Mouse (Mus musculus): Measurements from ENCODE around the gene Usp39. TPM values are rescaled to one million over a fixed set of nuclear protein-coding genes. Genes with fewer than 3 reads are reported as not detected.

Usp39 gene
- total RNA-seq, 1 experiment: 76.9 TPM

GRCm38 (mm10) chr6:72389471-72389940 is 44.5 kb upstream of the Usp39 start:
- Histone ChIP-seq H3K9me3 (ENCODE audit: control insufficient read depth, insufficient read depth, low read depth, low read length) (no peaks in the 10 kb centered on the region), H3K9ac (ENCODE audit: insufficient read depth, low read depth, low read length, poor library complexity, severe bottlenecking) (peak overlapping the region; percentile 72), H3K36me3 (ENCODE audit: control insufficient read depth, insufficient read depth, low read length, poor library complexity, severe bottlenecking) (no peaks in the 10 kb centered on the region), H3K4me3 (ENCODE audit: insufficient read depth in 1 of 2, low read depth in 1 of 2, low read length in 2 of 2, poor library complexity in 1 of 2, severe bottlenecking in 1 of 2) (peak overlapping the region; percentile 67 to 89), H3K27ac (ENCODE audit: insufficient read depth, low read depth, low read length, poor library complexity, severe bottlenecking) (no peak overlapping the region), H3K4me1 (ENCODE audit: control insufficient read depth in 2 of 2, insufficient read depth in 2 of 2, low read length in 2 of 2, poor library complexity in 1 of 2) (peaks cover 3 to 4% of the 10 kb centered on the region in 2 experiments; a peak in 1 of 4 replicates)
- TF ChIP-seq ZC3H11A (IDR thresholded peaks at IDR 0.05; ENCODE audit: borderline replicate concordance, low read depth, low read length) (no peak), MAFK (IDR thresholded peaks at IDR 0.05; ENCODE audit: insufficient read depth, low read depth, low read length) (no peak), HCFC1 (IDR thresholded peaks at IDR 0.05; ENCODE audit: borderline replicate concordance, insufficient read depth, low read length) (no peak), CHD2 (IDR thresholded peaks at IDR 0.05; ENCODE audit: low read depth, low read length) (no peak), ZNF384 (IDR thresholded peaks at IDR 0.05; ENCODE audit: low read depth, low read length) (no peak)
- DNase-seq (ENCODE audit: low read depth, low spot score): no peak
- in situ Hi-C loops (cut with MboI; ENCODE audit: low sequenced_read_pairs in 2 of 2, unreplicated experiment in 2 of 2): no loop called here

GRCm38 (mm10) chr6:72388791-72389329 is 43.9 kb upstream of the Usp39 start:
- H3K36me3 ChIP-seq (ENCODE audit: control insufficient read depth, insufficient read depth, low read length, poor library complexity, severe bottlenecking): no peaks in the 10 kb centered on the region
- no peak for DNase-seq (ENCODE audit: low read depth, low spot score)
- H3K9ac ChIP-seq (ENCODE audit: insufficient read depth, low read depth, low read length, poor library complexity, severe bottlenecking): no peak overlapping the region
- H3K4me1 ChIP-seq (ENCODE audit: control insufficient read depth in 2 of 2, insufficient read depth in 2 of 2, low read length in 2 of 2, poor library complexity in 1 of 2): peaks cover 3 to 4% of the 10 kb centered on the region in 2 experiments; a peak in 1 of 4 replicates
- no peaks in the 10 kb centered on the region for H3K9me3 ChIP-seq (ENCODE audit: control insufficient read depth, insufficient read depth, low read depth, low read length)
- H3K4me3 ChIP-seq (ENCODE audit: insufficient read depth in 1 of 2, low read depth in 1 of 2, low read length in 2 of 2, poor library complexity in 1 of 2, severe bottlenecking in 1 of 2): no peak overlapping the region
- no peak overlapping the region for H3K27ac ChIP-seq (ENCODE audit: insufficient read depth, low read depth, low read length, poor library complexity, severe bottlenecking)
- TF ChIP-seq MAFK (IDR thresholded peaks at IDR 0.05; ENCODE audit: insufficient read depth, low read depth, low read length) (no peak), HCFC1 (IDR thresholded peaks at IDR 0.05; ENCODE audit: borderline replicate concordance, insufficient read depth, low read length) (no peak), ZNF384 (IDR thresholded peaks at IDR 0.05; ENCODE audit: low read depth, low read length) (no peak), CHD2 (IDR thresholded peaks at IDR 0.05; ENCODE audit: low read depth, low read length) (no peak), ZC3H11A (IDR thresholded peaks at IDR 0.05; ENCODE audit: borderline replicate concordance, low read depth, low read length) (no peak)
- in situ Hi-C loops (cut with MboI; ENCODE audit: low sequenced_read_pairs in 2 of 2, unreplicated experiment in 2 of 2): no loop called here

GRCm38 (mm10) chr6:72388266-72388665 is 43.3 kb upstream of the Usp39 start:
- in situ Hi-C loops (cut with MboI; ENCODE audit: low sequenced_read_pairs in 2 of 2, unreplicated experiment in 2 of 2): no loop called here
- peaks cover 3 to 4% of the 10 kb centered on the region in 2 experiments; a peak in 1 of 4 replicates for H3K4me1 ChIP-seq (ENCODE audit: control insufficient read depth in 2 of 2, insufficient read depth in 2 of 2, low read length in 2 of 2, poor library complexity in 1 of 2)
- H3K9ac ChIP-seq (ENCODE audit: insufficient read depth, low read depth, low read length, poor library complexity, severe bottlenecking): no peak overlapping the region
- H3K9me3 ChIP-seq (ENCODE audit: control insufficient read depth, insufficient read depth, low read depth, low read length): no peaks in the 10 kb centered on the region
- no peak for TF ChIP-seq MAFK (IDR thresholded peaks at IDR 0.05; ENCODE audit: insufficient read depth, low read depth, low read length)
- TF ChIP-seq CHD2 (IDR thresholded peaks at IDR 0.05; ENCODE audit: low read depth, low read length): no peak
- no peak for TF ChIP-seq ZNF384 (IDR thresholded peaks at IDR 0.05; ENCODE audit: low read depth, low read length)
- no peak overlapping the region for H3K4me3 ChIP-seq (ENCODE audit: insufficient read depth in 1 of 2, low read depth in 1 of 2, low read length in 2 of 2, poor library complexity in 1 of 2, severe bottlenecking in 1 of 2)
- no peaks in the 10 kb centered on the region for H3K36me3 ChIP-seq (ENCODE audit: control insufficient read depth, insufficient read depth, low read length, poor library complexity, severe bottlenecking)
- no peak for DNase-seq (ENCODE audit: low read depth, low spot score)
- no peak overlapping the region for H3K27ac ChIP-seq (ENCODE audit: insufficient read depth, low read depth, low read length, poor library complexity, severe bottlenecking)

GRCm38 (mm10) chr6:72387816-72388215 is 42.8 kb upstream of the Usp39 start:
- in situ Hi-C loops (cut with MboI; ENCODE audit: low sequenced_read_pairs in 2 of 2, unreplicated experiment in 2 of 2): no loop called here
- TF ChIP-seq ZC3H11A (IDR thresholded peaks at IDR 0.05; ENCODE audit: borderline replicate concordance, low read depth, low read length): no peak
- no peak for TF ChIP-seq CHD2 (IDR thresholded peaks at IDR 0.05; ENCODE audit: low read depth, low read length)
- TF ChIP-seq ZNF384 (IDR thresholded peaks at IDR 0.05; ENCODE audit: low read depth, low read length): no peak
- TF ChIP-seq MAFK (IDR thresholded peaks at IDR 0.05; ENCODE audit: insufficient read depth, low read depth, low read length): no peak
- TF ChIP-seq HCFC1 (IDR thresholded peaks at IDR 0.05; ENCODE audit: borderline replicate concordance, insufficient read depth, low read length): no peak
- H3K9me3 ChIP-seq (ENCODE audit: control insufficient read depth, insufficient read depth, low read depth, low read length): no peaks in the 10 kb centered on the region
- DNase-seq (ENCODE audit: low read depth, low spot score): no peak
- H3K9ac ChIP-seq (ENCODE audit: insufficient read depth, low read depth, low read length, poor library complexity, severe bottlenecking): no peak overlapping the region
- H3K27ac ChIP-seq (ENCODE audit: insufficient read depth, low read depth, low read length, poor library complexity, severe bottlenecking): no peak overlapping the region
- no peaks in the 10 kb centered on the region for H3K36me3 ChIP-seq (ENCODE audit: control insufficient read depth, insufficient read depth, low read length, poor library complexity, severe bottlenecking)
- peaks cover 3 to 4% of the 10 kb centered on the region in 2 experiments; a peak in 1 of 4 replicates for H3K4me1 ChIP-seq (ENCODE audit: control insufficient read depth in 2 of 2, insufficient read depth in 2 of 2, low read length in 2 of 2, poor library complexity in 1 of 2)
- H3K4me3 ChIP-seq (ENCODE audit: insufficient read depth in 1 of 2, low read depth in 1 of 2, low read length in 2 of 2, poor library complexity in 1 of 2, severe bottlenecking in 1 of 2): no peak overlapping the region

Measured in ES-E14 (cell line).